Mouse (Mus musculus): ENCODE measurements around the gene Arap2. TPM values are rescaled to one million over a fixed set of nuclear protein-coding genes. Genes with fewer than 3 reads are reported as not detected.

Gene Arap2
- polyA plus RNA-seq, 1 experiment from 2014 or later, result 11.2 TPM

GRCm38 (mm10) chr5:62672736-62673436 lies 93.1 kb downstream of the Arap2 start:
- Histone ChIP-seq H3K4me1 (ENCODE audit: control insufficient read depth, insufficient read depth, low read length) (no peaks in the 10 kb centered on the region), H3K4me3 (ENCODE audit: low read depth, low read length) (no peak overlapping the region), H3K9me3 (ENCODE audit: control insufficient read depth, low read depth, low read length) (no peaks in the 10 kb centered on the region), H3K36me3 (ENCODE audit: control insufficient read depth, insufficient read depth, low read length) (no peaks in the 10 kb centered on the region), H3K9ac (replicated peaks; ENCODE audit: low read depth, low read length) (no peak overlapping the region), H3K27ac (ENCODE audit: low read length) (no peak overlapping the region), H3K27me3 (ENCODE audit: control insufficient read depth, insufficient read depth, low read length) (no peaks in the 10 kb centered on the region), H3K4me2 (replicated peaks; ENCODE audit: low read depth, low read length) (no peak overlapping the region)
- no peak; the same call in 1 of the 2 replicates for ATAC-seq (ENCODE audit: insufficient number of reproducible peaks, insufficient read depth, low FRiP score, low read depth)
- WGBS, result 20% methylated on average over 9 of the region's 9 CpGs

- H3K9ac ChIP-seq (replicated peaks; ENCODE audit: low read depth, low read length), result no peak overlapping the region
- H3K27me3 ChIP-seq (ENCODE audit: control insufficient read depth, insufficient read depth, low read length), result no peaks in the 10 kb centered on the region
- ATAC-seq (ENCODE audit: insufficient number of reproducible peaks, insufficient read depth, low FRiP score, low read depth), result no peak
- no peak overlapping the region for H3K4me2 ChIP-seq (replicated peaks; ENCODE audit: low read depth, low read length)
- H3K4me1 ChIP-seq (ENCODE audit: control insufficient read depth, insufficient read depth, low read length), result no peaks in the 10 kb centered on the region
- H3K36me3 ChIP-seq (ENCODE audit: control insufficient read depth, insufficient read depth, low read length), result no peaks in the 10 kb centered on the region
- H3K27ac ChIP-seq (ENCODE audit: low read length), result no peak overlapping the region
- H3K9me3 ChIP-seq (ENCODE audit: control insufficient read depth, low read depth, low read length), result no peaks in the 10 kb centered on the region
- H3K4me3 ChIP-seq (ENCODE audit: low read depth, low read length), result no peak overlapping the region
Measured at GRCm38 (mm10) chr5:62665329-62665728, 100.6 kb downstream of the Arap2 start.

- no peaks in the 10 kb centered on the region for H3K4me1 ChIP-seq (ENCODE audit: control insufficient read depth, insufficient read depth, low read length)
- peak; percentile 83 for ATAC-seq (ENCODE audit: insufficient number of reproducible peaks, insufficient read depth, low FRiP score, low read depth)
- H3K9me3 ChIP-seq (ENCODE audit: control insufficient read depth, low read depth, low read length), result no peaks in the 10 kb centered on the region
- H3K4me2 ChIP-seq (replicated peaks; ENCODE audit: low read depth, low read length), result no peak overlapping the region
- no peaks in the 10 kb centered on the region for H3K27me3 ChIP-seq (ENCODE audit: control insufficient read depth, insufficient read depth, low read length)
- no peaks in the 10 kb centered on the region for H3K36me3 ChIP-seq (ENCODE audit: control insufficient read depth, insufficient read depth, low read length)
- H3K27ac ChIP-seq (ENCODE audit: low read length), result no peak overlapping the region
- WGBS, result 70% methylated on average over 4 of the region's 4 CpGs
- no peak overlapping the region for H3K9ac ChIP-seq (replicated peaks; ENCODE audit: low read depth, low read length)
- no peak overlapping the region for H3K4me3 ChIP-seq (ENCODE audit: low read depth, low read length)
Measured at GRCm38 (mm10) chr5:62664847-62665246, 101.1 kb downstream of the Arap2 start.

GRCm38 (mm10) chr5:62663206-62663605 lies 102.8 kb downstream of the Arap2 start:
- Histone ChIP-seq H3K27ac (ENCODE audit: low read length) (no peak overlapping the region), H3K36me3 (ENCODE audit: control insufficient read depth, insufficient read depth, low read length) (no peaks in the 10 kb centered on the region), H3K9ac (replicated peaks; ENCODE audit: low read depth, low read length) (no peak overlapping the region), H3K4me2 (replicated peaks; ENCODE audit: low read depth, low read length) (no peak overlapping the region), H3K4me3 (ENCODE audit: low read depth, low read length) (no peak overlapping the region), H3K9me3 (ENCODE audit: control insufficient read depth, low read depth, low read length) (no peaks in the 10 kb centered on the region), H3K27me3 (ENCODE audit: control insufficient read depth, insufficient read depth, low read length) (no peaks in the 10 kb centered on the region), H3K4me1 (ENCODE audit: control insufficient read depth, insufficient read depth, low read length) (no peaks in the 10 kb centered on the region)
- ATAC-seq (ENCODE audit: insufficient number of reproducible peaks, insufficient read depth, low FRiP score, low read depth), result no peak
- WGBS, result 86% methylated on average over 1 of the region's 1 CpGs

- H3K4me3 ChIP-seq (ENCODE audit: low read depth, low read length), result no peak overlapping the region
- no peaks in the 10 kb centered on the region for H3K4me1 ChIP-seq (ENCODE audit: control insufficient read depth, insufficient read depth, low read length)
- ATAC-seq (ENCODE audit: insufficient number of reproducible peaks, insufficient read depth, low FRiP score, low read depth), result no peak
- WGBS, result 55% methylated on average over 5 of the region's 5 CpGs
- H3K4me2 ChIP-seq (replicated peaks; ENCODE audit: low read depth, low read length), result no peak overlapping the region
- H3K9ac ChIP-seq (replicated peaks; ENCODE audit: low read depth, low read length), result no peak overlapping the region
- no peaks in the 10 kb centered on the region for H3K9me3 ChIP-seq (ENCODE audit: control insufficient read depth, low read depth, low read length)
- no peak overlapping the region for H3K27ac ChIP-seq (ENCODE audit: low read length)
- no peaks in the 10 kb centered on the region for H3K36me3 ChIP-seq (ENCODE audit: control insufficient read depth, insufficient read depth, low read length)
- H3K27me3 ChIP-seq (ENCODE audit: control insufficient read depth, insufficient read depth, low read length), result no peaks in the 10 kb centered on the region
Measured at GRCm38 (mm10) chr5:62653924-62654323, 112.0 kb downstream of the Arap2 start.

GRCm38 (mm10) chr5:62642330-62642729 lies 123.6 kb downstream of the Arap2 start:
- Histone ChIP-seq H3K27ac (ENCODE audit: low read length) (no peak overlapping the region), H3K9me3 (ENCODE audit: control insufficient read depth, low read depth, low read length) (no peaks in the 10 kb centered on the region), H3K4me2 (replicated peaks; ENCODE audit: low read depth, low read length) (no peak overlapping the region), H3K36me3 (ENCODE audit: control insufficient read depth, insufficient read depth, low read length) (no peaks in the 10 kb centered on the region), H3K27me3 (ENCODE audit: control insufficient read depth, insufficient read depth, low read length) (no peaks in the 10 kb centered on the region), H3K4me3 (ENCODE audit: low read depth, low read length) (no peak overlapping the region), H3K4me1 (ENCODE audit: control insufficient read depth, insufficient read depth, low read length) (no peaks in the 10 kb centered on the region), H3K9ac (replicated peaks; ENCODE audit: low read depth, low read length) (no peak overlapping the region)
- ATAC-seq (ENCODE audit: insufficient number of reproducible peaks, insufficient read depth, low FRiP score, low read depth), result no peak
- WGBS, result 93% methylated on average over 4 of the region's 4 CpGs

- H3K9ac ChIP-seq (replicated peaks; ENCODE audit: low read depth, low read length), result no peak overlapping the region
- no peak for ATAC-seq (ENCODE audit: insufficient number of reproducible peaks, insufficient read depth, low FRiP score, low read depth)
- no peaks in the 10 kb centered on the region for H3K36me3 ChIP-seq (ENCODE audit: control insufficient read depth, insufficient read depth, low read length)
- no peaks in the 10 kb centered on the region for H3K4me1 ChIP-seq (ENCODE audit: control insufficient read depth, insufficient read depth, low read length)
- H3K4me2 ChIP-seq (replicated peaks; ENCODE audit: low read depth, low read length), result no peak overlapping the region
- no peaks in the 10 kb centered on the region for H3K27me3 ChIP-seq (ENCODE audit: control insufficient read depth, insufficient read depth, low read length)
- H3K4me3 ChIP-seq (ENCODE audit: low read depth, low read length), result no peak overlapping the region
- WGBS, result 52% methylated on average over 8 of the region's 8 CpGs
- no peak overlapping the region for H3K27ac ChIP-seq (ENCODE audit: low read length)
- no peaks in the 10 kb centered on the region for H3K9me3 ChIP-seq (ENCODE audit: control insufficient read depth, low read depth, low read length)
Measured at GRCm38 (mm10) chr5:62640501-62640900, 125.5 kb downstream of the Arap2 start.

- no peaks in the 10 kb centered on the region for H3K27me3 ChIP-seq (ENCODE audit: control insufficient read depth, insufficient read depth, low read length)
- no peak overlapping the region for H3K4me3 ChIP-seq (ENCODE audit: low read depth, low read length)
- WGBS, result 93% methylated on average over 3 of the region's 3 CpGs
- H3K36me3 ChIP-seq (ENCODE audit: control insufficient read depth, insufficient read depth, low read length), result no peaks in the 10 kb centered on the region
- H3K27ac ChIP-seq (ENCODE audit: low read length), result no peak overlapping the region
- ATAC-seq (ENCODE audit: insufficient number of reproducible peaks, insufficient read depth, low FRiP score, low read depth), result no peak
- no peaks in the 10 kb centered on the region for H3K9me3 ChIP-seq (ENCODE audit: control insufficient read depth, low read depth, low read length)
- H3K4me2 ChIP-seq (replicated peaks; ENCODE audit: low read depth, low read length), result no peak overlapping the region
- no peak overlapping the region for H3K9ac ChIP-seq (replicated peaks; ENCODE audit: low read depth, low read length)
- no peaks in the 10 kb centered on the region for H3K4me1 ChIP-seq (ENCODE audit: control insufficient read depth, insufficient read depth, low read length)
Measured at GRCm38 (mm10) chr5:62636341-62636740, 129.6 kb downstream of the Arap2 start.

- H3K27me3 ChIP-seq (ENCODE audit: control insufficient read depth, insufficient read depth, low read length), result no peaks in the 10 kb centered on the region
- no peaks in the 10 kb centered on the region; the same call in 1 of the 2 replicates for H3K36me3 ChIP-seq (ENCODE audit: control insufficient read depth, insufficient read depth, low read length)
- H3K9me3 ChIP-seq (ENCODE audit: control insufficient read depth, low read depth, low read length), result no peaks in the 10 kb centered on the region
- no peaks in the 10 kb centered on the region for H3K4me1 ChIP-seq (ENCODE audit: control insufficient read depth, insufficient read depth, low read length)
- no peak overlapping the region for H3K9ac ChIP-seq (replicated peaks; ENCODE audit: low read depth, low read length)
- WGBS, result 85% methylated on average over 5 of the region's 5 CpGs
- no peak overlapping the region for H3K27ac ChIP-seq (ENCODE audit: low read length)
- no peak overlapping the region for H3K4me2 ChIP-seq (replicated peaks; ENCODE audit: low read depth, low read length)
- ATAC-seq (ENCODE audit: insufficient number of reproducible peaks, insufficient read depth, low FRiP score, low read depth), result no peak
- H3K4me3 ChIP-seq (ENCODE audit: low read depth, low read length), result no peak overlapping the region
Measured at GRCm38 (mm10) chr5:62628901-62629300, 137.1 kb downstream of the Arap2 start.

Measured in stomach, embryonic 14.5 days (tissue).